Mouse (Mus musculus): ENCODE data around the gene Akap14.
A peak's percentile ranks its signal among the peaks of the same experiment; 100 is the strongest.
"Not testable (repeated sequence)": the region's sequence is repeated elsewhere in the genome, so short reads cannot be mapped to it uniquely, and the experiment has no call there.

Akap14 gene

GRCm38 (mm10) chrX:37168742-37169141, at the start of gene Akap14:
Gene Akap14 (minus strand): TSS chrX:37168842.
- DNase-seq (ENCODE audit: low spot score), result no peak

- no peak for DNase-seq (ENCODE audit: low spot score)
These were observed 42.3 kb upstream of the Akap14 start, which contains the start of gene Gm9 for GRCm38 (mm10) chrX:37210941-37211340. Gene Gm9 (minus strand): TSS chrX:37211041.

GRCm38 (mm10) chrX:37198676-37199075, 30.0 kb upstream of the Akap14 start:
- no peak for DNase-seq (ENCODE audit: low spot score)

GRCm38 (mm10) chrX:37191744-37192379, 23.2 kb upstream of the Akap14 start:
- peak; percentile 2 for DNase-seq (ENCODE audit: low spot score)

GRCm38 (mm10) chrX:37191105-37191743, 22.6 kb upstream of the Akap14 start, which contains the start of the genes Ndufa1 and Rnf113a1:
Gene Ndufa1 (minus strand): TSS chrX:37191163.
Gene Rnf113a1 (plus strand): TSS chrX:37191245.
- DNase-seq (ENCODE audit: low spot score), result peak; percentile 81

GRCm38 (mm10) chrX:37190755-37191104, 22.1 kb upstream of the Akap14 start:
- no peak for DNase-seq (ENCODE audit: low spot score)

GRCm38 (mm10) chrX:37184401-37184800, 15.8 kb upstream of the Akap14 start:
- DNase-seq (ENCODE audit: low spot score), result not testable (repeated sequence)

GRCm38 (mm10) chrX:37167085-37167484, 1.6 kb downstream of the Akap14 start:
- peak; percentile 40 for DNase-seq (ENCODE audit: low spot score)

GRCm38 (mm10) chrX:37163115-37163514, 5.5 kb downstream of the Akap14 start:
- DNase-seq (ENCODE audit: low spot score), result no peak

GRCm38 (mm10) chrX:37161169-37161568, 7.5 kb downstream of the Akap14 start:
- DNase-seq (ENCODE audit: low spot score), result peak; percentile 12

GRCm38 (mm10) chrX:37157839-37158238, 10.8 kb downstream of the Akap14 start:
- DNase-seq (ENCODE audit: low spot score), result peak; percentile 3

- DNase-seq (ENCODE audit: low spot score), result peak; percentile 39
These were observed 23.7 kb downstream of the Akap14 start for GRCm38 (mm10) chrX:37144954-37145353.

GRCm38 (mm10) chrX:37144498-37144897, 24.1 kb downstream of the Akap14 start:
- DNase-seq (ENCODE audit: low spot score), result not testable (repeated sequence)

GRCm38 (mm10) chrX:37141732-37142131, 26.9 kb downstream of the Akap14 start:
- DNase-seq (ENCODE audit: low spot score), result peak; percentile 64

GRCm38 (mm10) chrX:37126671-37127358, 41.8 kb downstream of the Akap14 start, which contains the start of gene Nkap:
Gene Nkap (plus strand): TSS chrX:37126795.
- peak; percentile 78 for DNase-seq (ENCODE audit: low spot score)

- DNase-seq (ENCODE audit: low spot score), result no peak
These were observed 43.1 kb downstream of the Akap14 start for GRCm38 (mm10) chrX:37125511-37125910.

GRCm38 (mm10) chrX:37120212-37120611, 48.4 kb downstream of the Akap14 start:
- no peak for DNase-seq (ENCODE audit: low spot score)

GRCm38 (mm10) chrX:37119585-37119984, 49.1 kb downstream of the Akap14 start:
- DNase-seq (ENCODE audit: low spot score), result no peak

GRCm38 (mm10) chrX:37117085-37117484, 51.6 kb downstream of the Akap14 start:
- DNase-seq (ENCODE audit: low spot score), result no peak

GRCm38 (mm10) chrX:37110881-37111193, 57.8 kb downstream of the Akap14 start:
- DNase-seq (ENCODE audit: low spot score), result no peak

- peak; percentile 95 for DNase-seq (ENCODE audit: low spot score)
These were observed 58.3 kb downstream of the Akap14 start, which contains the start of gene Upf3b for GRCm38 (mm10) chrX:37110193-37110880. Gene Upf3b (minus strand): TSS chrX:37110322.

GRCm38 (mm10) chrX:37109526-37110192, 59.0 kb downstream of the Akap14 start:
- DNase-seq (ENCODE audit: low spot score), result no peak

Measured in T-cell, adult 2 months (primary cell).